In the genomic region with DNA sequence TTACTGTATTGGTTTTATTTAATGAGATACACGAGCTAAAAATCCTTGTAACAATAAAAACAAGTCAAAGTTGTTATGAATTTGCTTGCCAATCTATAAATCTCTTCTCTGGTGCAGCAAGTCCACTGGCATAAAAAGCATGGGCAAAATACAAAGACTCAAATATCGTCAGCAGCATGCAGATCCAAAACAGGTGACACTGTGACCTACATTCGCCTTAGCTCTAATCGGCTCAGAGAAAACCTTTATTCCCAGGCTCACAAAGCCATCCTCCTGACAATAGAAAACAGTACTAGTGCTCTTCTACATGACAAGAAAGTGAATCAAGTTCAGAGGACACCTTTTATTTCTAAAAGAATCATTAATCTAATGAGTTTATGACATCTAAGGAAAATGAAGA, we compare ENCODE assay signal across 7 mouse cellular contexts.
"Had no signal": no experiment of that assay in that cellular context is flagged by ENCODE, and none has a peak within 500 bp of the region (broad histone marks: within the 10 kb centered on the region; RNA-seq: fewer than 3 reads in every experiment).

No protein-coding gene starts in this region.

- DNase-seq: kidney, adult 9 months; kidney, postnatal 36 days; layer of hippocampus, adult 9-11 months; liver; lung, embryonic 14.5 days; lung, postnatal 10 days; thymus, adult 2 months had no signal
